Mouse (Mus musculus) thymus, postnatal 14 days (tissue): ENCODE results near the gene Zmym4.
A peak's percentile ranks its signal among the peaks of the same experiment; 100 is the strongest.

Source experiments
- DNase-seq: peaks from one replicate; pipeline ENCODE4 v3.0.0; 2021

Zmym4 gene

DNA sequence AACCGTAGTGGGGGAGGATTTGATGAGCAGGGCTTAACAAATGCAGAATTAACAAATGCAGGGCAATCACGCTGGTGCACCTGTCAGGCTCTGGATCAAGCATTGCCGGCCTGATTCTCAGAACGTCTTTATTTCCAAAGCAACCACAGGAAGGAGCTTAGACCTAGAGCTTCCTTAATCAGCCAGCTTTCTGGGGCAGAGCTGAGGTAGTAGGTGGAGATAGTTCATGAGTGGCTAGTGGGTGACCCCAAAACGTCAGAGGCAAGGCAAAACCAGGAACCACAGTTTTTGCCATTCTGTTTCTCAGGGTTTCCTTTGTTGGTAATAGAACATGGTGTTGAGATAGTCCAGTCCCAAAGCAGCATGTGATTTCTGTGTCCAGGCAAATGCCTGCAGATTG lies 153.1 kb downstream of the Zmym4 start:
- DNase-seq, result no peak

DNA sequence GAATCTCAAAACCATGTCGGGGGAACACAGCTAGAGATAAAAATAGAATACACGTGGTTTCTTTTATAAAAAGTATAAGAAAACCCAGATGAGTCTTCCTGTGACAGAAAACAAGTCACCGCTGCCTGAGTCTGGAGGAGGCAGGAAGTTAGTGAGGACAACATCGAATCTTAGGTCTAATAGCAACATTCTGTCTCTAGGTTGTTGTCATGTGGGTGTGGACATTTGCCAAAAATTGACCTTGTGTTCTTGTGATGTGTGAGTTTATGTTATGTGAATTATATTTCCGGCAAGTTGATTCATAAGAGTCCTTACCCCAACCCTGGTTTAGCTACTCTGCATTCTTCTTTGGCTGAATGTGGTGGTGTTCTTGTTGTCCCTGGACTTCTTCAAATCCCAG lies 154.7 kb downstream of the Zmym4 start:
- peak; percentile 6 for DNase-seq
